Mouse (Mus musculus): ENCODE data around the gene Lcat. TPM values are rescaled to one million over a fixed set of nuclear protein-coding genes. Genes with fewer than 3 reads are reported as not detected.

Gene Lcat
- polyA plus RNA-seq, 1 experiment from 2014 or later = 3.3 TPM

GRCm38 (mm10) chr8:105919390-105919789, 23.8 kb downstream of the Lcat start:
- Histone ChIP-seq H3K4me2 (no peak overlapping the region), H3K4me3 (replicated peaks) (no peak overlapping the region), H3K9ac (replicated peaks) (no peak overlapping the region), H3K36me3 (peaks cover 9% of the 10 kb centered on the region), H3K4me1 (no peaks in the 10 kb centered on the region), H3K9me3 (replicated peaks) (no peaks in the 10 kb centered on the region), H3K27ac (replicated peaks) (no peak overlapping the region), H3K27me3 (replicated peaks) (no peaks in the 10 kb centered on the region)
- no peak for ATAC-seq (ENCODE audit: low FRiP score)
- 91% methylated on average over 3 of the region's 3 CpGs for WGBS

- Histone ChIP-seq H3K9ac (replicated peaks) (peak overlapping the region; percentile 99), H3K4me3 (replicated peaks) (peak overlapping the region; percentile 98), H3K27me3 (replicated peaks) (no peaks in the 10 kb centered on the region), H3K4me2 (peak overlapping the region; percentile 74), H3K4me1 (peaks cover 12% of the 10 kb centered on the region), H3K9me3 (replicated peaks) (no peaks in the 10 kb centered on the region), H3K36me3 (no peaks in the 10 kb centered on the region), H3K27ac (replicated peaks) (peak overlapping the region; percentile 91)
- ATAC-seq (ENCODE audit: low FRiP score) = no peak
- WGBS = 39% methylated on average over 16 of the region's 16 CpGs
These were observed 42.1 kb downstream of the Lcat start for GRCm38 (mm10) chr8:105900941-105901616.

- WGBS = under 1% methylated on average over 67 of the region's 68 CpGs
- Histone ChIP-seq H3K27me3 (replicated peaks) (no peaks in the 10 kb centered on the region), H3K9me3 (replicated peaks) (no peaks in the 10 kb centered on the region), H3K27ac (replicated peaks) (peak within 1 kb of the TSS; percentile 91), H3K4me1 (peaks cover 12% of the 10 kb centered on the region), H3K4me3 (replicated peaks) (peak within 1 kb of the TSS; percentile 98), H3K36me3 (no peaks in the 10 kb centered on the region), H3K4me2 (peak within 1 kb of the TSS; percentile 74), H3K9ac (replicated peaks) (peak within 1 kb of the TSS; percentile 99)
- peak; percentile 96 for ATAC-seq (ENCODE audit: low FRiP score)
These were observed 42.8 kb downstream of the Lcat start, which contains the start of gene Pskh1 for GRCm38 (mm10) chr8:105900180-105900940. Gene Pskh1, plus strand, starts transcription at chr8:105900441.

- no peak for ATAC-seq (ENCODE audit: low FRiP score)
- Histone ChIP-seq H3K9ac (replicated peaks) (no peak overlapping the region), H3K4me2 (no peak overlapping the region), H3K27me3 (replicated peaks) (no peaks in the 10 kb centered on the region), H3K27ac (replicated peaks) (no peak overlapping the region), H3K36me3 (peaks cover 9% of the 10 kb centered on the region; the same call in 1 of the 2 replicates), H3K4me1 (peaks cover 22% of the 10 kb centered on the region), H3K9me3 (replicated peaks) (no peaks in the 10 kb centered on the region), H3K4me3 (replicated peaks) (no peak overlapping the region)
- 84% methylated on average over 9 of the region's 9 CpGs for WGBS
These were observed 45.2 kb downstream of the Lcat start for GRCm38 (mm10) chr8:105897801-105898480.

GRCm38 (mm10) chr8:105893339-105893738, 49.8 kb downstream of the Lcat start, which contains the start of gene Nrn1l:
Gene Nrn1l, plus strand, starts transcription at chr8:105893567.
- Histone ChIP-seq H3K9ac (replicated peaks) (no peak within 1 kb of the TSS; the same call in 1 of the 2 replicates), H3K9me3 (replicated peaks) (no peaks in the 10 kb centered on the region), H3K4me2 (peak within 1 kb of the TSS; percentile 33), H3K27ac (replicated peaks) (peak within 1 kb of the TSS; percentile 60), H3K4me1 (peaks cover 10% of the 10 kb centered on the region), H3K4me3 (replicated peaks) (no peak within 1 kb of the TSS), H3K36me3 (peaks cover 53% of the 10 kb centered on the region), H3K27me3 (replicated peaks) (no peaks in the 10 kb centered on the region)
- WGBS = 4% methylated on average over 11 of the region's 11 CpGs
- ATAC-seq (ENCODE audit: low FRiP score) = peak; percentile 88

GRCm38 (mm10) chr8:105892432-105892831, 50.8 kb downstream of the Lcat start:
- Histone ChIP-seq H3K4me3 (replicated peaks) (no peak overlapping the region), H3K27me3 (replicated peaks) (no peaks in the 10 kb centered on the region), H3K9me3 (replicated peaks) (no peaks in the 10 kb centered on the region), H3K27ac (replicated peaks) (no peak overlapping the region), H3K4me2 (no peak overlapping the region), H3K9ac (replicated peaks) (no peak overlapping the region), H3K4me1 (peaks cover 10% of the 10 kb centered on the region), H3K36me3 (peaks cover 62% of the 10 kb centered on the region)
- ATAC-seq (ENCODE audit: low FRiP score) = no peak; the same call in 1 of the 2 replicates
- WGBS = 86% methylated on average over 6 of the region's 6 CpGs

GRCm38 (mm10) chr8:105890870-105891269, 52.3 kb downstream of the Lcat start:
- Histone ChIP-seq H3K27me3 (replicated peaks) (no peaks in the 10 kb centered on the region), H3K27ac (replicated peaks) (no peak overlapping the region), H3K9me3 (replicated peaks) (no peaks in the 10 kb centered on the region), H3K9ac (replicated peaks) (no peak overlapping the region), H3K36me3 (peaks cover 77% of the 10 kb centered on the region), H3K4me3 (replicated peaks) (no peak overlapping the region), H3K4me2 (no peak overlapping the region), H3K4me1 (peaks cover 10% of the 10 kb centered on the region)
- ATAC-seq (ENCODE audit: low FRiP score) = no peak
- WGBS = 69% methylated on average over 6 of the region's 6 CpGs

GRCm38 (mm10) chr8:105889756-105890465, 53.3 kb downstream of the Lcat start:
- no peak overlapping the region for H3K9ac ChIP-seq (replicated peaks)
- peaks cover 10% of the 10 kb centered on the region for H3K4me1 ChIP-seq
- ATAC-seq (ENCODE audit: low FRiP score) = no peak
- no peaks in the 10 kb centered on the region for H3K27me3 ChIP-seq (replicated peaks)
- peaks cover 87% of the 10 kb centered on the region for H3K36me3 ChIP-seq
- H3K4me3 ChIP-seq (replicated peaks) = no peak overlapping the region
- H3K4me2 ChIP-seq = no peak overlapping the region
- WGBS = 93% methylated on average over 12 of the region's 12 CpGs
- no peaks in the 10 kb centered on the region for H3K9me3 ChIP-seq (replicated peaks)
- no peak overlapping the region for H3K27ac ChIP-seq (replicated peaks)

Small RNA genes lying within 50 kb of the gene (microRNA-seq; reads per million reads assigned to microRNA genes)
- not detected for gene Mir7074

Other genes with a start within 250 kb of the Lcat start
- 81.1 and 89.4 TPM in 2 replicates for gene Acd, start 242.3 kb downstream of the Lcat start, polyA plus RNA-seq (2015; fragmentation: Nextera tagmentation; extraction: Ambion mirVana)
- 47.9 and 59.6 TPM in 2 replicates for gene Pard6a, start 242.2 kb downstream of the Lcat start, polyA plus RNA-seq (2015; fragmentation: Nextera tagmentation; extraction: Ambion mirVana)
- gene 4933405L10Rik, start 235.7 kb downstream of the Lcat start, polyA plus RNA-seq (2015; fragmentation: Nextera tagmentation; extraction: Ambion mirVana) = 0.22 and 0.35 TPM in 2 replicates
- 13.9 and 16.2 TPM in 2 replicates for gene Enkd1, start 235.2 kb downstream of the Lcat start, polyA plus RNA-seq (2015; fragmentation: Nextera tagmentation; extraction: Ambion mirVana)
- 60.5 and 73.8 TPM in 2 replicates for gene Gfod2, start 184.7 kb downstream of the Lcat start, polyA plus RNA-seq (2015; fragmentation: Nextera tagmentation; extraction: Ambion mirVana)
- 9.9 and 10.4 TPM in 2 replicates for gene Ranbp10, start 116.0 kb downstream of the Lcat start, polyA plus RNA-seq (2015; fragmentation: Nextera tagmentation; extraction: Ambion mirVana)
- 0.28 and 0.47 TPM in 2 replicates for gene Tsnaxip1, start 115.7 kb downstream of the Lcat start, polyA plus RNA-seq (2015; fragmentation: Nextera tagmentation; extraction: Ambion mirVana)
- gene Cenpt, start 90.1 kb downstream of the Lcat start, polyA plus RNA-seq (2015; fragmentation: Nextera tagmentation; extraction: Ambion mirVana) = 47.5 and 49.3 TPM in 2 replicates
- gene Thap11, start 88.2 kb downstream of the Lcat start, polyA plus RNA-seq (2015; fragmentation: Nextera tagmentation; extraction: Ambion mirVana) = 55.8 and 58.3 TPM in 2 replicates
- gene Nutf2, start 82.8 kb downstream of the Lcat start, polyA plus RNA-seq (2015; fragmentation: Nextera tagmentation; extraction: Ambion mirVana) = 145 and 174 TPM in 2 replicates
- 45.3 and 46.5 TPM in 2 replicates for gene Edc4, start 62.5 kb downstream of the Lcat start, polyA plus RNA-seq (2015; fragmentation: Nextera tagmentation; extraction: Ambion mirVana)
- gene Nrn1l, start 49.8 kb downstream of the Lcat start, polyA plus RNA-seq (2015; fragmentation: Nextera tagmentation; extraction: Ambion mirVana) = 1.4 and 1.5 TPM in 2 replicates
- 9.3 and 14.9 TPM in 2 replicates for gene Pskh1, start 42.9 kb downstream of the Lcat start, polyA plus RNA-seq (2015; fragmentation: Nextera tagmentation; extraction: Ambion mirVana)
- 3.2 and 3.5 TPM in 2 replicates for gene Ctrl, start 9.5 kb downstream of the Lcat start, polyA plus RNA-seq (2015; fragmentation: Nextera tagmentation; extraction: Ambion mirVana)
- 86.8 and 142 TPM in 2 replicates for gene Psmb10, start 4.9 kb downstream of the Lcat start, polyA plus RNA-seq (2015; fragmentation: Nextera tagmentation; extraction: Ambion mirVana)
- gene Slc12a4, start 22.7 kb upstream of the Lcat start, polyA plus RNA-seq (2015; fragmentation: Nextera tagmentation; extraction: Ambion mirVana) = 10.8 and 14.1 TPM in 2 replicates
- gene Dpep3, start 36.0 kb upstream of the Lcat start, polyA plus RNA-seq (2015; fragmentation: Nextera tagmentation; extraction: Ambion mirVana) = not detected in 2 replicates
- gene Dus2, start 48.0 kb upstream of the Lcat start, polyA plus RNA-seq (2015; fragmentation: Nextera tagmentation; extraction: Ambion mirVana) = 27.8 and 30.6 TPM in 2 replicates
- 0.14 TPM in 1 of 2 replicates, not detected in the other for gene Dpep2nb, start 62.6 kb upstream of the Lcat start, polyA plus RNA-seq (2015; fragmentation: Nextera tagmentation; extraction: Ambion mirVana)
- 20.8 and 20.9 TPM in 2 replicates for gene Ddx28, start 68.5 kb upstream of the Lcat start, polyA plus RNA-seq (2015; fragmentation: Nextera tagmentation; extraction: Ambion mirVana)
- 3.5 and 4.4 TPM in 2 replicates for gene Nfatc3, start 115.5 kb upstream of the Lcat start, polyA plus RNA-seq (2015; fragmentation: Nextera tagmentation; extraction: Ambion mirVana)
- 0.17 and 4.5 TPM in 2 replicates for gene Esrp2, start 193.6 kb upstream of the Lcat start, polyA plus RNA-seq (2015; fragmentation: Nextera tagmentation; extraction: Ambion mirVana)
- gene Pla2g15, start 207.0 kb upstream of the Lcat start, polyA plus RNA-seq (2015; fragmentation: Nextera tagmentation; extraction: Ambion mirVana) = 19.1 and 21.6 TPM in 2 replicates
- 55.6 and 61.5 TPM in 2 replicates for gene Slc7a6, start 225.5 kb upstream of the Lcat start, polyA plus RNA-seq (2015; fragmentation: Nextera tagmentation; extraction: Ambion mirVana)